In the genomic region with DNA sequence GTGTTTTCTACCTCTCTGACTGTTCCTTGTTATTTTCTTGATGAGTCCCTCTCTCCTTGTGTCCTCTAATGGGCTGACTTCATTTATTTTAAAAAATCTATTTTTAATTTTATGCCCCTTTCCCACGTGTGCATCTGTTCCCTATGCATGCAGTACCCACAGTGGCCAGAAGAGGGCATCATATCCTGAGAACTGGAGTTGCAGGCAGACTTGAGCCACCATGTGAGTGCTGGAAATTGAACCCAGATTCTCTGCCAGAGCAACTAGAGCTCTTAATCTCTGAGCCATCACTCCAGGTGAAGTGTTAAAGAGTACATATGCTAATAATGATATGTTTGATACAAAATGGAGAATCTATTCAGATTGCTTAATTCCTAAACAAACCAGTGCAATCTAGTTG, we compare ENCODE assay signal across 8 mouse cellular contexts. TPM values are rescaled to one million over a fixed set of nuclear protein-coding genes. Genes with fewer than 3 reads are reported as not detected.
DNase-seq lines count a peak whose midpoint lies in the region; ATAC-seq and TF ChIP-seq lines count a peak whose summit lies in the region.

No protein-coding gene starts in this region.

- H3K36me3 ChIP-seq in midbrain, embryonic 11.5 days (ENCODE audit: control insufficient read depth, insufficient read depth, low read length): no peaks in the 10 kb centered on the region
- H3K36me3 ChIP-seq in midbrain, embryonic 13.5 days: no peaks in the 10 kb centered on the region
- no peaks in the 10 kb centered on the region for H3K36me3 ChIP-seq in midbrain, postnatal 0 days (ENCODE audit: insufficient read depth, low read length)

- ATAC-seq in midbrain, embryonic 11.5 days (ENCODE audit: low FRiP score): no peak
- no peak for ATAC-seq in midbrain, embryonic 13.5 days
- no peak for ATAC-seq in midbrain, postnatal 0 days (ENCODE audit: low FRiP score)

- DNase-seq in cerebellum, adult 2 months: no peak
- no peak for DNase-seq in cerebellum, adult 11-12 months
- peak; percentile 84 for DNase-seq in midbrain, embryonic 11.5 days (ENCODE audit: low spot score, missing footprints)
- peak; percentile 24 for DNase-seq in embryo, embryonic 9.5 days (ENCODE audit: extremely low spot score)
- no peak for DNase-seq in midbrain, postnatal 0 days (ENCODE audit: low spot score)
- no peak for DNase-seq in urinary bladder, postnatal 25 days (ENCODE audit: low spot score)
- no peak for DNase-seq in Muller cell, postnatal 12 days (ENCODE audit: inconsistent ontology term)

- WGBS in cerebellum, adult 2 months: 12% methylated on average over 1 of the region's 1 CpGs
- 20% methylated on average over 1 of the region's 1 CpGs for WGBS in midbrain, embryonic 11.5 days
- 15% methylated on average over 1 of the region's 1 CpGs for WGBS in midbrain, embryonic 13.5 days
- WGBS in midbrain, postnatal 0 days: 18% methylated on average over 1 of the region's 1 CpGs

- no peak overlapping the region for H3K9ac ChIP-seq in midbrain, embryonic 11.5 days (ENCODE audit: low read length)
- no peak overlapping the region for H3K9ac ChIP-seq in midbrain, embryonic 13.5 days (replicated peaks)
- no peak overlapping the region for H3K9ac ChIP-seq in midbrain, postnatal 0 days (replicated peaks; ENCODE audit: low read length, poor library complexity, severe bottlenecking)

- no peak overlapping the region for H3K27ac ChIP-seq in cerebellum, adult 2 months (ENCODE audit: insufficient read depth, low read length)
- H3K27ac ChIP-seq in midbrain, embryonic 11.5 days (ENCODE audit: low read depth, low read length): no peak overlapping the region
- no peak overlapping the region for H3K27ac ChIP-seq in midbrain, embryonic 13.5 days
- H3K27ac ChIP-seq in midbrain, postnatal 0 days (ENCODE audit: low read depth, low read length): no peak overlapping the region

- no peaks in the 10 kb centered on the region for H3K4me1 ChIP-seq in cerebellum, adult 2 months (ENCODE audit: control insufficient read depth, insufficient read depth, low read length)
- H3K4me1 ChIP-seq in midbrain, embryonic 11.5 days (ENCODE audit: control insufficient read depth, insufficient read depth, low read length): no peaks in the 10 kb centered on the region
- no peaks in the 10 kb centered on the region for H3K4me1 ChIP-seq in midbrain, embryonic 13.5 days (replicated peaks)
- no peaks in the 10 kb centered on the region for H3K4me1 ChIP-seq in midbrain, postnatal 0 days (ENCODE audit: insufficient read depth, low read length)

- peak; percentile 43; the same call in 1 of the 2 replicates for TF ChIP-seq CTCF in cerebellum, adult 2 months (IDR thresholded peaks at IDR 0.05; ENCODE audit: borderline replicate concordance, insufficient read depth, low read depth, low read length)
- TF ChIP-seq CTCF in midbrain, postnatal 0 days (IDR thresholded peaks at IDR 0.05): peak; percentile 69

- no peak for TF ChIP-seq POLR2A in cerebellum, adult 2 months (IDR thresholded peaks at IDR 0.05; ENCODE audit: borderline replicate concordance, insufficient read depth, low read length)

- no peaks in the 10 kb centered on the region for H3K9me3 ChIP-seq in midbrain, embryonic 11.5 days (ENCODE audit: control insufficient read depth, low read length)
- no peaks in the 10 kb centered on the region for H3K9me3 ChIP-seq in midbrain, embryonic 13.5 days
- no peaks in the 10 kb centered on the region for H3K9me3 ChIP-seq in midbrain, postnatal 0 days (ENCODE audit: low read length)

- no peak overlapping the region for H3K4me3 ChIP-seq in cerebellum, adult 2 months (replicated peaks; ENCODE audit: insufficient read depth, low read depth, low read length)
- H3K4me3 ChIP-seq in midbrain, embryonic 11.5 days (ENCODE audit: low read depth, low read length): no peak overlapping the region
- H3K4me3 ChIP-seq in midbrain, embryonic 13.5 days (replicated peaks): no peak overlapping the region
- no peak overlapping the region for H3K4me3 ChIP-seq in midbrain, postnatal 0 days (ENCODE audit: low read depth, low read length)

- H3K4me2 ChIP-seq in midbrain, embryonic 11.5 days: no peak overlapping the region
- no peak overlapping the region for H3K4me2 ChIP-seq in midbrain, embryonic 13.5 days (replicated peaks)
- no peak overlapping the region for H3K4me2 ChIP-seq in midbrain, postnatal 0 days (ENCODE audit: low read depth, low read length, poor library complexity, severe bottlenecking)

- H3K27me3 ChIP-seq in cerebellum, adult 2 months (ENCODE audit: control insufficient read depth, insufficient read depth, low read length): no peaks in the 10 kb centered on the region
- H3K27me3 ChIP-seq in midbrain, embryonic 11.5 days (ENCODE audit: control insufficient read depth, insufficient read depth, low read length): no peaks in the 10 kb centered on the region
- H3K27me3 ChIP-seq in midbrain, embryonic 13.5 days: no peaks in the 10 kb centered on the region
- no peaks in the 10 kb centered on the region for H3K27me3 ChIP-seq in midbrain, postnatal 0 days (ENCODE audit: insufficient read depth, low read length)

RNA-seq across cellular contexts. Expression of gene Stard13, which starts 58.7 kb away (rescaled TPM):
- polyA plus RNA-seq in cerebellum, adult 2 months (2012; rRNA removed): 9.8 and 10.6 TPM in 2 replicates
- polyA plus RNA-seq in midbrain, embryonic 11.5 days (2014; fragmentation: Nextera tagmentation; extraction: Ambion mirVana): 2.8 and 2.9 TPM in 2 replicates
- polyA plus RNA-seq in midbrain, embryonic 13.5 days (2015; fragmentation: Nextera tagmentation; extraction: Ambion mirVana): 3.0 and 3.9 TPM in 2 replicates
- total RNA-seq in midbrain, postnatal 0 days (2014; rRNA removed): 10.5 and 27.2 TPM in 2 replicates
- 2.1 and 2.4 TPM in 2 replicates for polyA plus RNA-seq in midbrain, postnatal 0 days (2015; fragmentation: Nextera tagmentation; extraction: Ambion mirVana)

Comparison
In these comparisons a context has a peak if more than half of its experiments do, and no peak if none do; other contexts are left out.
1. DNase-seq: peak in midbrain, embryonic 11.5 days (single experiment) and embryo, embryonic 9.5 days (single experiment); none in cerebellum, adult 2 months (0 of 2), cerebellum, adult 11-12 months (single experiment), midbrain, postnatal 0 days (single experiment), urinary bladder, postnatal 25 days (single experiment) and Muller cell, postnatal 12 days (single experiment).